Mouse (Mus musculus): ENCODE results near the gene Dnajc5. TPM values are rescaled to one million over a fixed set of nuclear protein-coding genes. Genes with fewer than 3 reads are reported as not detected.

Gene Dnajc5
- total RNA-seq, 2 experiments from 2014 or later: 96.7 to 104 TPM

DNA sequence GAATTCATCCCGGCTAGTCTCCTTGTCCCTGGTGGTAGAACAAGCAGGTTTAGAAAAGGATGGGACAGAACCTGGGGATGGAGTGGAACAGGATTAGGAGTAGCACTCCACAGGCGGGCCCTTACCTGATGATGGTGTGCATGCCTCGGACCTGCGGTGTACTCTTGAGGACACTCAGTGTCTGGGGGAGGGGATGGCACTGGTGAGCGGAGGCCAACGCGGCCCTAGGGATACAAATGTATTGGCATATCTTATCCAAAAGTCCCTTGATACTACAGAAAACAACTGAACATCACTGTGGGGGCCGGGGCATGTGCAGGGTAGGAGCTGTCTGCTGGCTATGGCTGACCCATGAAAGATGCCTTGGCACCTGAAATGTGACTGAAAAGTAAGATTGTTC is 50.1 kb downstream of the Dnajc5 start:
- intact Hi-C loops (cut with DNase I): loop anchor here (2.0 kb wide), 1 partner anchor 50 kb away; the partner anchor contains the start of gene Dnajc5

DNA sequence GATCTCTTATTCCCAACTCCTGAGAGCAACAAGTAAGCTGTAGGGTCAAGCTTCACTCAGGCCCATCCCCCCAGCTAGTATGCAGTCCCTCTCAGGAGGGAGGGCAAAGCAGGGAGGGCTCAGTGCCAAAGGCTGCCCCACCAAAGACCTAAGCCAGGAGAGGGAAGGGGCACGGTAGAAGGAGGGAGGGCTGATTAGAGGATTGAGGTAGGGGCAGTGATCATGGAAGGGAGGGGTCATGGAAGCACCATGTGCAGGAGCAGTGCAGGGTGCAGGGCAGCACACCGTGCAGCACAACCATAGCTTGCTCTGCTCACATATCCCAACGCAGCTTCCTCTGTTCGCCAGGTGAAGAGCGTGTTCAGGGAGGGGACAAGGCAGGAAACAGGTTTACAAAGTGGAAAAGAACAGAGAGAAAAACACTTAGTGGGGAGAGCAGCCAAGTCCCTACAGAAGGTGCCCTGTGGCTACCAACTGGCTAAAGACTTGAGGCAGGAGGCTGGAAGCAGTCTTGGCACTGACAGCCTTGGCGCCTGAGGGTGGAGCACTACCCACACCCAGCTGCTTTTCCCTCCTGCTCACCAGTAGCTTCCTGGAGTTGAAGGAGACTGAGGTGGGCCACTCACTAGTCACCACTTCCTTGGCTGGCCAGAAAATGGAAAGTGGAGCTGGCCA is 50.8 kb downstream of the Dnajc5 start:
- intact Hi-C loops (cut with DNase I): loop anchor here (2.0 kb wide), 1 partner anchor 50 kb away; the partner anchor contains the start of gene Dnajc5
- no peak for DNase-seq

More for the DNA sequence above, 50.1 kb downstream of the Dnajc5 start:
- no peak for DNase-seq

DNA sequence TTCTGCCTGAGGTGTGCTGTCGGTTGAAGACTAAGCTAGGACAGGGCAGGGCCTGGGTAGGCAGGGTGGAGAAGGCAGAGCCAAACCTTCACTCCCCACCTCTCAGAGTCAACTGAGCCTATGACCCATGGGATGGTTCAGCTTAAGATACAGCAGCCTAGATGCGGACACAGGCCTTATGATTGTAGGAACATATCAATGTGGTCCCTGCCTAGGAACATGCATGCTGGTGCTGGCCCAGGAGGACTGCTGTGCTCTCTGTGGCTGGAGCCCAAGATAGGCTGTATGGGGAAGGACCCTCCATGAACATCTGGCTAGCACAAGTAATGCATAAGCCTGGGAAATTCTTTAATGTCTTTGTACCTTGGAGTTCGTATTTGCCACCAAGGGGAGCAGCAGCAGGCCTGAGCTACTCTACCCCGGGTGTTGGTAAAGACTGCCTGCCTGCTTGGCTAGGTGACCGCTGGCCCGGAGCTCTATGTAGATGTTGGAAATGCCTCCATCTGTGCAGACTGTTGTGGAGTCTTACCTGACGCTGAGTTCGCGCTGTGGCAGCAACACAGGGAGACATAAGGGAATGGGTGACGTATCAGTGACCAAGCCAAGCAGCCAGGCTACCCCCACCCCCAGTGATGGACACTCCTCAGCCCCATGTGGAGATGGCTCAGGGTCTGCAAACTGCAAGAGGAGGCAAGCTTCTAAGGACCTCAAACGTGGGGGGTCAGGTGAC is 51.8 kb downstream of the Dnajc5 start:
- DNase-seq: no peak
- intact Hi-C loops (cut with DNase I): loop anchor here (2.0 kb wide), 1 partner anchor 51 kb away; the partner anchor contains the start of gene Dnajc5

DNA sequence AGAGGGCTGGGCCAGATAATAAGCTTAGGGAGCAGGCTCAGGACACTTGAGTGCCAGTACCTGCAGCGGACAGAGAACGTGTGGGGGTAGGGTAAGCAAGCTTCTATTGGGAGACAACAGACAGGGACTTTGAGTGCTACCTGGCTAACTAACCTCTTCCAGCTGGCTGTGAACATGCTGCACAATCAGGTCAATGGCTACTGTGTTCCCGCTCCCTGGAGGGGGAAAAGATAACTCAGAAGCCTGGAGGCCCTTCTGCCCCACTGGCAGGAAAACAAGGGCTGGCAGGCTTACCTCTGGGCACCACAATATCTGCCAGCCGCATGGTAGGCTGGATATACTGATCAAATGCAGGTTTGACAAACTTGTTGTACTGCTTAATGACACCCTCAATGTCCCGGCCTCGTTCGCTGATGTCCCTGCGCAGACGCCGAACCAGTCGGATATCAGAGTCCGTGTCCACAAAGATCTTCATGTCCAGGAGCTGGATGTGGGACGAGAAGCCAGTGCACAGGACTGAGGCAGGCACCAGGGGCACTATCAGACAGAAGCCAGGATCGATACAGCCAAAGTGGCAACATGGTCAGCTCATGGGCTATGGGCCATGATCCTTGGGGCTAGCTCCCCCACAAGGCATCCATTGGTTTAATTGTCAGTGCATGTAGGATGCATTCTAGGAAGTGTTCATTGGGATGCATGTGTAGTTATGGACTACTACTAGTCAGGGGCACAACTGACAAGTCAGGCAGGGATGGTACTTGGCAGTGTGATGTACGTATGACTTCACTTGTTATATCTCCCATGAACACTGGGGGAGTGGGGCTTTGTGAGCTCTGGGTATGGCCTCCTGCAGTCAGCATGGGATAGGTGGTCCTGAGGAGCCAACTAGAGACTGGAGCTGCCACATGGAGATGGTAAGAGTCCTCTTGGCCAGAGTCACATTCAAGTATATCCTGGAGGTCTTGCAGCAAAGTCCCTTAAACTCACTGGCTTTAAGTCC is 52.9 kb downstream of the Dnajc5 start:
- intact Hi-C loops (cut with DNase I): no loop called here
- DNase-seq: peak in 1 of 2 experiments; percentile 45

DNA sequence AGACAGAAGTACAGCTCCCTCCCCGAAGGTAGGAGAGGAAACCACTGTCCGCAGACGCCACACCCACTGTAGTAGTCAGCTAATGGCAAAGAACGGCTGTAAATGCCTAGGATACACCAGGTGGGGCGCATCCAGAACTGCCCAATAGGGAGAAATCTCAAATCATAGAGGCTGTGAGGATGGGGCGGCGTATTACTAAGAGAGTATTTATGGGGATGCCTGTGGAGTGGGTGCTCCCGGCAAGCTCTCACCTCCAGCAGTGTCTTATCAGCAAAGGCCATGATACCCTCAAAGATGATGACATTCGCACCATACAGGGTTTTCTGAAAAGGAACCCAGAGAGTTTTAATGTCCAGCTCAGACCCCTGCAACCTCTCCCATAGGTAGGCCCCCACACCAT is 53.7 kb downstream of the Dnajc5 start:
- intact Hi-C loops (cut with DNase I): no loop called here

DNA sequence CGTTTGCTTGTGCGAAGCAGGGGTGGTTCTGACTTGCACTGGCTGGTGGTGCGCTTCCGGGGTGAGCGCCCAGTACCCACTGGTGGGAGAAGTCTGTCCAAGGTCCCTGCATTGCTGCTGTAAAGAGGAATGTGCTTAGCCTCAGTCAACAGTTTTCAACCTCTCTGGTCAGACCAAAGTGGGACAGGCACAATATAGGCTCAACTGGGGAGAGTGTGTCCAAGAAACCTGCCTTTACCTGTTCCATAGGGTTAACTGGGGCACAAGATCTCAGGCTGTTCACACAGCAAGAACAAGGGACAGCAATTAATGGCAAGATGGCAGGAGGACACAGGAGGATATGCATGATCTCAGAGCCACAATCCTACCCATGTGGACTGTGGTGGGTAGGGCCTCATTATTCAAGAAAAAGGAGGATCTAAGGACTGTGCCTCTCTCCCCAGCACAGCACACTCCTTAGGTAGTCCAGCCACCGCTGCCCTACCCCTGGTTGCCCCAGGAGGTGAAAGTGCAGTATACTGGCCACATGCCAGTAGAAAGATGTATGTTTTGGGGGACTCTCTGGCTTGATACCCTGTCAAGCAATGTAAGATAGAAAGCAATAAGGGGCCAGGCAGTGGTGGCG is 54.7 kb downstream of the Dnajc5 start:
- intact Hi-C loops (cut with DNase I): no loop called here
- DNase-seq: no peak

More for the DNA sequence above, 53.7 kb downstream of the Dnajc5 start:
- no peak for DNase-seq

DNA sequence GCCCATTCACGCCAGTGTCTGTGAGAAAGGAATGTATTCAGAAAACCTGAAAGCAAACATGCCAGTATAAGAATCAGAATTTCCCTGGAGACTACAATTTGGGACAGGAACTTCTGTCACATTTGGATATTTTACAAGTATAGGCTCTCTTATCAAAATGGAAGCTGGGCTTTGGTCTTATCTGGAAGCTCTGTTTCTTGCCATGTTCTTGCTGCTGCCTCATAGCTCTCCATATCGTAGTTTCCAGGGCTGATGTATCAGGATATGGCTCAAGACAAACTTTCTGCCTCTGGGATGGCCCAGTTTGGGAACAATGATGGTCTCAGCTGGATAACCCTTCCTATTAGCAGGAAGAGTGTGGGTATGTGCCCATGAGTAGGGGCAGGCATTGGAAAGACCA is 56.3 kb downstream of the Dnajc5 start:
- intact Hi-C loops (cut with DNase I): no loop called here
- no peak for DNase-seq

DNA sequence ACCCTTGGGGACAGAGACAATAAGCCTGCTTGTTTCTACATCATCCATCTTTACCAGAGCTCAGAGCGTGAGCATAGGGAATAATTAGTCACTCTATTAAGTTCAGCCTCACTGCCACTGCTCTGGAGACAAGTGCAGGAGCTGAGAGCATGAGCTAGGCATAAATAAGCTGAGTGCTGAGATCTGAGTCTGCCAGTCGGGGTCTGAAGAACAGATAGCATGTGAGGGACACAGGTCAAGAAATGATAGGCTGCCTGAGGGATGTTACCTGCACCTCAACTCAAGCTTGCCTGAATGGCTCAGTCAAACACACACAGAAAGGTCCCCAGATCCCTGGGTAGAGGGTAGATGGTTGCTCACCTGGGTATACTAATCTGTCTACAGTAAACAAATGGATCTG is 56.8 kb downstream of the Dnajc5 start:
- intact Hi-C loops (cut with DNase I): no loop called here
- DNase-seq: no peak

DNA sequence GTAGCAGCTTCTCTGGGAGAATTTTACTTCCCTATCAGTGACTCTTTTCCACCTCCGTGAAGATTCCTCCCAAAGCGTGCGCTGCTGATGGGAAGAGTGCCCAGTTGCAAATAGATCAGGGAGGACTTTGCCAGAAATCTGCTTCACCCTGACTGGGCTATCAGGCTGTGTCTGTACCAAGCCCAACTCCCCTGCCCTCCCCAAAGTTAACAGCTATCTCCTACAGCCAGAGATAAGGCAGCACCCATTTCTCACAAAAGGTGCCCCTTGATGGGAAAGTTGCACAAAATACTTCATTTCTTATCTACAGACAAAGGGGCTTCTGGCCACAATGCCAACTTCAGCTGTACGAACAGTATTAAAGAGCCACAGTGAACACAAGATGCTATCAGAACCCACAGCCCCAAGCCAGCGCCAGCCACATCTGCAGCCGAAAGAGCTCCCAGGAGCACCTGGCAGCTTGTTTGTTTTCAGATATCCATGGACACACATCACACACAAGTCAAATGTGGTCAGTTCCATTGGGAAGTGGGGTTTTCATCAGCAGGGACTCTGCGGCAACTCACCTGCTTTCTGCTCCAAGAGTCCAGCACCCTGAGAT is 57.8 kb downstream of the Dnajc5 start:
- intact Hi-C loops (cut with DNase I): no loop called here
- DNase-seq: no peak

DNA sequence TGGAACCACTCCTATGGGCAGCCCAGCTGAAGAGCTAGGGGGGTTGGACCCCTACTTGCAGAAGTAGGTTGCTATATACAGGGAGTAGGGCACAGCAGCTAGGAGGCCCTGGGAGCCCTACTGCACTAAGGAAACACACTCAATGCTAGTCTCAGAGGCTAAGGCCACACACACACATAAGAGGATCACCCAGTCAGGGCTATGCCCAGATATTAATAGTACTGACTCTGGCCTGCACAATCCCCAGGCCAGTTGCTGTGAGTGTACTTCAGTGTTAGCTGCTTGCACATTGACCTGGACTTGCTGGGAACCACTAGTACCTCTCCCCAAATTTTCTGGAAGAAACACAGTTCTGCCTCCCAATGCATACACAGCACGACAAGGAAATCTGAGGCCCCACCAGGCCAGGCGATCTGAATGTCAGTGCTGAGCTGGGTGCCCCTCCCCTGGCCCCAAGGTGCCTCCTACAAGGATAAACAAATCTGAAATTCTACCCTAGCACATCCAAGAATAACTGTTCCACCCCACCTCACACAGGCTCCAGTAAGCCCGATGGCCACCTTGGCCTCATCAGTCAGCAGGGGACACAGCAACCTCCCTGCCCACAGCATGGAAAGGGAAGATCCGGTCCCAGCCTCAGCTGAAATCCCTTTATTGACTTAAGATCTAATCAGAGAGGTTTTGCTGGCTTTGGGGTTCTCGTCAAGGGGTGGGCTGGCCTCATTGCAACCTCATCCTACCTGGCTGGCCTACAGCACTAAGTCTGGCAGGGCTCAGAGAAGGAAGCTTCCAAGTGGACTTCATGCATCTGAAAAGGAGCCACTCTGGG is 58.7 kb downstream of the Dnajc5 start:
- intact Hi-C loops (cut with DNase I): no loop called here
- DNase-seq: no peak

DNA sequence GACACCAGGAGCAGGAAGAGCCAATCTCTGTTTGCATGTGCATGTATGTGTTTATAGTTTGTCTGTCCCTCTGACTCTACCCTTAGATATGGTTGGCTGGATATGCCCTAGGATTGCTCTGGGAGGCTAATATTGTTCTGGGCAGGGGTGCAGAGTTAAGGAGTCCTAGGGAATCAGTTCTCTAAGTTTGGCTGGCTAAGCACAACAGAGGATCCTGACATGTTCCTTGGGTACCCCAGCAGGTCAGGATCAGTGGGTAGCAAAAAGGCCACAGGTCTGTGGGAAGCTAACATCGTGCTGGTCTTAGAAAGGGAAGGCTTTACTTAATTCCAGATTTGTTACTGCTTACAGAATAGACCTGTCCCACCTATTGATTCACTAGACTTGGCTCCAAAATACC is 59.4 kb downstream of the Dnajc5 start:
- intact Hi-C loops (cut with DNase I): loop anchor here (2.0 kb wide), 2 partner anchors 59 to 187 kb away; partner anchors contain the start of gene Dnajc5
- no peak for DNase-seq

DNA sequence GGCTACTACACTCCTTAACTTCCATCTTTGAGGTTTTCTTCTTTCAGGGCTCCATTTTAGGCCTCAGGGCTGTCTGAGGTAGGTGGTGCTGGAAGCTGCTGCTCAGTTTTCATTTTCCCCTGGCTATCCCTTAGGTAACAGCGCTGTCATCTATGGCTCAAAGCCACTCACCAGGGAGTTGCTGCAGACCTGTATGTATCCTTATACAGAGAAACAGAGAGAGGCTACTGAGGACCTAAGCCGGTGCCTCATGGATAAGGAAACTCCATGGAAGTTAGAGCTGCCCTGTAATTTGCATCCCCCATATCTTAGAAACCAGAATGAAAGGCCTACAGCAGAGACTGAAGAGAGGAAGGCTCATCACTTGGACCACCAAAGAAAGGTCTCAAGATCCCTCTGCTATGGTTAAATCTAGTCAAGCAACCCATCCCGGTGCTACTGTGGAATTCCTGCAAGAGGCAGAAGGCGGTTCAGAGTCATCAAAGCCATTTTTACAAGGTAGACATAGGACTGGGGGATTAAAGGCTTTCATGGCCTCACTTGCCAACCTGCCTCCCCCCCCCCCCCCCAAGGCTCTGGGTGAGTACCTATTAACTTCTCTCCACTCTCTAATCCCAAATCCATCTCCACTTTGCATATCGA is 60.0 kb downstream of the Dnajc5 start:
- DNase-seq: no peak

DNA sequence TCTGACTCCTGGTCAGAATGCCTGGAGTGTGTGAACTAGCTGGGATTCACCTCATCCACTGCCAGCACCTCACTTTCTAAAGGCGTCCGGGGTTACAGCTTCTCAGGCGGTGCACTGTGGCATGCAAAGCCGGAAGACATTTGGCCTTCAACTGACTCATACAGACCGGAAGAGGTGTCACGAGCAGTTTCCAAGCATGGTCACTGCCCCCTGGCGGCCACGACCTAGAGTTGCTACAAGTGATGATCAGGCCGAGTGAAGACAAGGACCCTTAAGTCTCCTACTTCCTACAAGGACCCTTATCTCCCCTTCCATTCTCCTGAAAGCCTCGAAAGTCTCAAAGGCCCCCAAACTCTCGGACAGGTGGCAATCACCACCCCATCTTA is 60.7 kb downstream of the Dnajc5 start:
- peak; percentile 89 to 91 for DNase-seq
- intact Hi-C loops (cut with DNase I): loop anchor here (2.0 kb wide), 2 partner anchors 60 to 188 kb away; partner anchors contain the start of gene Dnajc5

More for the DNA sequence above, 60.0 kb downstream of the Dnajc5 start:
- intact Hi-C loops (cut with DNase I): loop anchor here (2.0 kb wide), 2 partner anchors 59 to 187 kb away; partner anchors contain the start of gene Dnajc5

DNA sequence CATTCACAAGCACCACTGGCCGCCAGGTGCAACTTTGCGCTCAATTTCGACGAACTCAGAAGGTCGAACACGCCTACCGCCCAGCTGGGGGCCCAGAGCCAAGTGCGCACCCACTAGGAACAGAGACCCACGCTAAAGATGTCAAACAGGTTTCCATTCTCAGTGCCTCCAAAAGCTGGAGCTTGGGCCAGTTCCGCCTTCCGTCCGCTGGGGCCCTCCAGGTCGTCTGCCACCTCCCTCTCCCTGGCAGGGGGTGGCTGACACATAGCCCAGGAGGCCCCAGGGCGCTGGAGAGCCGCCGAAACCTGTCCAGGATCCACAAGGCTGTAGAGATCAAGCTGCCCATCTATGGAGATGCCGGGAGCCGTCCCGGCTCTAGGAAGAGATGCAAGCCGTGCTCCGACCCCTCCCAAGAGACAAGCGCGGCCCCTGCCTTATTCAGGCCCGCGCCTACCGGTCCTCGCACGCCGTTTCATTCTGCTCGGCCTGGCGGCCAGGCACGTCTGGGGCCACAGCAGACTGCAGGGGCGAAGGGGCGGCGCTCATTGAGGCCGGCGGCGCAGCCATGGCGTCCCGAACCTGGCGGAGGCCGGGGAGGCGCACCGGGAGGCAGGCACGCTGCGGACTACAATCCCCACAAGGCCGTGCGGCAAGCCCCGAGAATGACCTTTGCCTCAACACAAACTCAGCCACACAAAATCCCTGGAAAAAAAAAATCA is 61.3 kb downstream of the Dnajc5 start:
- peak; percentile 91 to 93 for DNase-seq
- intact Hi-C loops (cut with DNase I): loop anchor here (2.0 kb wide), 2 partner anchors 61 to 189 kb away; partner anchors contain the start of gene Dnajc5

DNA sequence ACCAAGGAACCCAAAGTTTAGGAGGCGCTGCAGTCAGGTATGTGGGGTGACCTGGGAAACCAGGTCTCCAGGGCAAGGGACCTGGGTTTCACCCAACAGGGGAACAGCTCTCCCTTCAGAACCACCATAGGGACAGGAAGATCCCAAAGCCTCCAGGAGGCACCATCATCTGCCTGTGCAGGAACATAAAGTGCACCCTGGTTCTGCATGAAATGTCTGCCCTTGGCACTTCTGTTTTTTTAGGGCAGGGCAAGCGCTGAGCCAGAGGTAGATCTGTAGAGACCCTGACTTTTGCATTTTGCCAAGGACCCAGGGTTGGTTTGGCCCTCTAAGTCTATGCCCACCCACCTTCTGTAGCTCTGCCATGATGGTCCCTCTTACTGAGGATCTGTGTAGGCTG is 62.1 kb downstream of the Dnajc5 start:
- intact Hi-C loops (cut with DNase I): no loop called here
- DNase-seq: no peak

DNA sequence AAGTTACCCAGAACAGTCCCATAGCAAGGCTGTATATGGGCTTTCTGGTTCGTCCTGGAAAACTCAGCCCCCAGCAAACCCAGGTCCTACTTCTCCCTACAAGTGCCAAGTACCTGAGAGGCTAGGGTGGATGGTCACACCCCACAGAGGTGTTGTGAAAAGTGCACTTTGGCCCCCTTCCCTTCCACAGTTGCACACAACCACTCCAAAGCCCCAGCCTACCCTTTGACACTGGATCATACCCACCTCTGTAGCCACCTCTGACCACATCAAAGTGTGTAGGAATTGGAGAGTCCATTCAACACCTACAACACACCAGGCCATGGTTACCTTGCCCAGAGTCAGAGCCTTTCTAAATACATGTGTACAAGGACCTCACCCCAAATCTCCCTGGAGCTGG is 62.7 kb downstream of the Dnajc5 start:
- DNase-seq: no peak
- intact Hi-C loops (cut with DNase I): no loop called here

DNA sequence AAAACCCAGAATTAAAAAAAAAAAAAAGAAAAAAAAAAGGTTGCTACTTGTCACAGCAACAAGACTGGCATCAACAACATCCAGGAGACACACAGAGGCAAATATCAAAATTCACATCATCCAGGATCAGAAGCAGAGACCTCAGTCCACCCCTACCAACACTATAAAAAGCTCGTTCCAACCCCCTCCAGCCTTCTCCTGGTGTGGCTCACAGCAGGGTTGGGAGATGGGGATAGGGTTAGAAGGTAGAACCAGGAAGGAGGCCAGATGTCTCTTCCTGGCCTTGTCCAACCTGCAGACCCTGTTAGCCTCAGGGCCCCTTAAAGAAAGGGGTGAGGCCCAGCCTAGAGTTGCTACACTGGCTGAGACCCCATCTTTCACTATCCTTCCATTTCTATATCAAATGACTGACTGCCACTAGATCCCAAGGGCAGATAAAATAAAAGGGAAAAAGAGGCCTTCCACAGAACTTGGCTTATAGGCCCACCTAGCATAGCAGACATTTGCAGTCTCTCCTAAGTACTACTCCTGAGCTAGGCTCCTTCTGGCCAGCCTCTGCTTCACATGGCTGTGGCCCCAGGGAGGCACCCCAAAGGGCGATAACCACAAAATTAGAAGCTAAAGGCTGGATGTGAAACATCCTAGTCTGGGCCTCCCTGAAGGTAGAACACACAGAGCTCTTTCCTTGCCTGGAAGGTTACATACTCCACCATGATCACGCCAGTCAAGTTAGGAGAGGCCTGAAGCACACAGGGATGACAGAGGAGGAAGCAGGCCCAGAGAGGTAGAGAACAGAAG is 63.4 kb downstream of the Dnajc5 start:
- intact Hi-C loops (cut with DNase I): no loop called here
- DNase-seq: no peak

Measured in heart, postnatal 10 days (tissue).